Mouse (Mus musculus): Measurements from ENCODE around the gene Rras. TPM values are rescaled to one million over a fixed set of nuclear protein-coding genes. Genes with fewer than 3 reads are reported as not detected.
A peak's percentile ranks its signal among the peaks of the same experiment; 100 is the strongest.

Rras gene
- 22.0 and 23.6 TPM in 2 replicates for polyA plus RNA-seq (2016; fragmentation: Nextera tagmentation; extraction: Ambion mirVana)

GRCm38 (mm10) chr7:45017242-45018061 is at the start of gene Rras:
TSS of gene Rras (plus strand) at chr7:45017961.
- H3K4me1 ChIP-seq: peaks cover 54% of the 10 kb centered on the region
- peaks cover 16% of the 10 kb centered on the region for H3K36me3 ChIP-seq
- DNase-seq (ENCODE audit: low spot score): peak; percentile 90
- H3K9me3 ChIP-seq (replicated peaks): no peaks in the 10 kb centered on the region
- H3K27me3 ChIP-seq (ENCODE audit: low read depth, poor library complexity, severe bottlenecking): peaks cover 24% of the 10 kb centered on the region
- H3K27ac ChIP-seq (replicated peaks): peak within 1 kb of the TSS; percentile 89
- peak within 1 kb of the TSS; percentile 72 for H3K4me3 ChIP-seq
- under 1% methylated on average over 36 of the region's 36 CpGs for WGBS

GRCm38 (mm10) chr7:44970231-44970691 is 47.5 kb upstream of the Rras start:
- peak overlapping the region; percentile 67 for H3K4me3 ChIP-seq
- H3K36me3 ChIP-seq: peaks cover 23% of the 10 kb centered on the region
- no peaks in the 10 kb centered on the region for H3K27me3 ChIP-seq (ENCODE audit: low read depth, poor library complexity, severe bottlenecking)
- under 1% methylated on average over 36 of the region's 36 CpGs for WGBS
- no peaks in the 10 kb centered on the region for H3K9me3 ChIP-seq (replicated peaks)
- H3K27ac ChIP-seq (replicated peaks): peak overlapping the region; percentile 87
- peak; percentile 94 for DNase-seq (ENCODE audit: low spot score)
- H3K4me1 ChIP-seq: peaks cover 56% of the 10 kb centered on the region

GRCm38 (mm10) chr7:44971142-44971541 is 46.6 kb upstream of the Rras start:
- DNase-seq (ENCODE audit: low spot score): no peak
- Histone ChIP-seq H3K36me3 (peaks cover 23% of the 10 kb centered on the region), H3K4me3 (peak overlapping the region; percentile 67), H3K9me3 (replicated peaks) (no peaks in the 10 kb centered on the region), H3K27me3 (ENCODE audit: low read depth, poor library complexity, severe bottlenecking) (no peaks in the 10 kb centered on the region), H3K27ac (replicated peaks) (peak overlapping the region; percentile 87), H3K4me1 (peaks cover 65% of the 10 kb centered on the region)
- WGBS: 77% methylated on average over 7 of the region's 7 CpGs

DNA sequence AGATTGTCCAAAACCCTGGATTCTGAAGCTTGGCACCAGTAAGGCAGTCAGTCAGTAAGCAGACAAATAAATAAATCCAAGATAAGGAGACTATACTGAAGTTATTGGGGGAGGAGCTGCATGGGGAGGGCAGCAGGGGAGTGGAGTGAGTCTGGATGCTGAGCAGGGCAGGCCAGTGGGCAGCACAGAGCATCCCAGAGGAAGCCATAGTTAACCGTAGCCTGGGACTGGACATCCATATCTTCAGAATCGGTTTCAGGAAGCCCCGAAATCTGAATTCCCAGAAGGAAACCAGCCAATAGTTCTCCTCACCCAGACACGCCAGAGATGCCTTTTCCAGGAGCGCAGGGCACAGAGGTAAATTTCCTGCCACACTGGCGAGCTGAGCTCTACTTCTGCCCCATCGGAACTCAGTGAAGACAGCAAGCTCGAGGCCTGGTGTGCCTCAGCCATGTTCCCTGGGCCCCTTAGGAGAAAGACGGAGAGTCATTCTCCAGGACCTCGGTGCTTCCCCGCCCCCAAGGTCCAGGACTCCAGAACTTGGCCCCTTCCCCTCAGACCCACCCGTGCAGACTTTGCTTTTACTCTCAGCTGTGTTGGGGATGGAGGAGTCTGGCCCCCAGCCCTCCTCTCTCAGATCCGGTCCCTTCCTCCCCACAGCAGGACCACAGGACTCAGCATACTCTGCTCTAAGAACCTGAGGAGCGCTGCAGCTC is 44.2 kb upstream of the Rras start:
- no peaks in the 10 kb centered on the region for H3K9me3 ChIP-seq (replicated peaks)
- H3K36me3 ChIP-seq: peaks cover 33% of the 10 kb centered on the region
- H3K27me3 ChIP-seq (ENCODE audit: low read depth, poor library complexity, severe bottlenecking): no peaks in the 10 kb centered on the region
- 38% methylated on average over 14 of the region's 14 CpGs for WGBS
- H3K4me1 ChIP-seq: peaks cover 65% of the 10 kb centered on the region
- DNase-seq (ENCODE audit: low spot score): no peak
- peak overlapping the region; percentile 82 for H3K27ac ChIP-seq (replicated peaks)
- H3K4me3 ChIP-seq: peak overlapping the region; percentile 55

DNA sequence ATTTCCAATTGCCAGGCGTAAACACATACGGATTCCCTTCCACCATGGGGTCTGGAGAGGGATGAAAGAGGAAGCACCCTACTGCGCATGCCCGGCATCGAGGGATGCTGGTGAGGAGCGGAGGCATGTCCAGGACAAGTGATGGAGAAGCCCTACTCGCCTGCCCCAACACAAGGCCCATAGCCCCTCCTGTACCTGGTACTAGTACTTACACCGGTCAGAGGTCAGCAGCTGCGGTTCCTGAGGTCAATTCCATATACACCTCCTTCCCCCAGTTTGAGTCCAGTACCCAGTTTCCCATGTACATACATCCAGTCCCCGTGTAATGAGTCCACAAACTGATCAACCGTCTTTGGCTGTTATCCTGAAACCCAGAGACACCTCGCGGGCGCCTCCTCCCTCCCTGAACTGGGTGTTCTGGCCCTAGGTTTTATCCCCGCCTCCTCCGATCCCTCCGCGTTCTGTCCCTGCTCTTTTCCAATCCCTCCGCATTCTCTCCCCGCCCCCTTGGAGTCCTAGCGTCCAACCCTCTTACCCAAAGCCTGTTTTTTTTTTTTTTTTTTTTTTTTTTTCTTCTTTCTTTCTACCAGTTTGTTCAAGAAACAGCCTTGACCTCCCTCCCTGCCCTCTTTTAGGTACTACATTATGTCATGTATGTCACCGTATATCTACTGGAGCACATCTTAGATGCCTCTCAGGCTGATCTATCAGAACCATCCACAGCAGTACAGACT is 43.2 kb upstream of the Rras start, which contains the start of gene Cpt1c:
Gene Cpt1c, minus strand, starts transcription at position 469 of the 734 bp plus-strand sequence.
- Histone ChIP-seq H3K4me3 (peak within 1 kb of the TSS; percentile 55), H3K4me1 (peaks cover 63% of the 10 kb centered on the region), H3K36me3 (peaks cover 43% of the 10 kb centered on the region), H3K27ac (replicated peaks) (peak within 1 kb of the TSS; percentile 82), H3K9me3 (replicated peaks) (no peaks in the 10 kb centered on the region), H3K27me3 (ENCODE audit: low read depth, poor library complexity, severe bottlenecking) (no peaks in the 10 kb centered on the region)
- WGBS: 1% methylated on average over 22 of the region's 22 CpGs
- peak; percentile 84 for DNase-seq (ENCODE audit: low spot score)

DNA sequence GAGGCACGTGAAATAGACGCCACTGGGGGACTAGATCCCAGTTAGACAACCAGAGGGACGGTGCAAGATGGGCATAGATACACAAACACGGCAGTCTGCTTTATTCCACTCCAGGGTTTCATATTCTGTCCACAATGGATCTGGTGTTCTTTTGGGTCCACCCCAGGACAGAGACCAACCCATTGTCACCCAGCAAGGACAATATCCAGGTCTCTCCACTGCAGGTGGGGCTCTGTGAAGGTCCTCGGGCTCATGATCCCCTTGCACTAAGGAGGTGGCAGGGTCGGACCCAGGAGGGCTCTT is 42.7 kb upstream of the Rras start:
- H3K4me3 ChIP-seq: peak overlapping the region; percentile 55
- H3K4me1 ChIP-seq: peaks cover 58% of the 10 kb centered on the region
- H3K27ac ChIP-seq (replicated peaks): peak overlapping the region; percentile 24; the same call in 1 of the 2 replicates
- DNase-seq (ENCODE audit: low spot score): no peak
- H3K27me3 ChIP-seq (ENCODE audit: low read depth, poor library complexity, severe bottlenecking): no peaks in the 10 kb centered on the region
- no peaks in the 10 kb centered on the region for H3K9me3 ChIP-seq (replicated peaks)
- peaks cover 48% of the 10 kb centered on the region for H3K36me3 ChIP-seq
- WGBS: 27% methylated on average over 6 of the region's 6 CpGs

DNA sequence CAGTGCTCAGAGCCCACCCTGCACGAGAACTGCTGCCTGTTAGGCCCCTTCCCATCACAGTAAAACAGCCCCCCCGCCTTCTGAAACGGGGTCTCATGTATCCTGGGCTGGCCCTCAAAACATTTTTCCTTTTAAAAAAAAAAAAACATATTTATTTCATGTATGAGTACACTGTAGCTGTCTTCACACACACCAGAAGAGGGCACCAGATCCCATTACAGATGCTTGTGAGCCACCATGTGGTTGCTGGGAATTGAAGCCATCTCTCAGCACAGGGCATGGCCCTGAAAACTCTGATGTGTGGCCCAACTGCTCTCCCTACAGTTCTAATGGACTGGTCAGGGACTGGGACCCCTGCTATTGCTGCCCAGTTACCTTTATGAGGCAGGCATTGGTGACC is 39.5 kb upstream of the Rras start:
- WGBS: 96% methylated on average over 3 of the region's 3 CpGs
- H3K36me3 ChIP-seq: peaks cover 80% of the 10 kb centered on the region

GRCm38 (mm10) chr7:44981539-44981938 is 36.2 kb upstream of the Rras start:
- Histone ChIP-seq H3K27ac (replicated peaks) (no peak overlapping the region), H3K9me3 (replicated peaks) (no peaks in the 10 kb centered on the region), H3K4me1 (peaks cover 23% of the 10 kb centered on the region), H3K4me3 (no peak overlapping the region), H3K27me3 (ENCODE audit: low read depth, poor library complexity, severe bottlenecking) (no peaks in the 10 kb centered on the region), H3K36me3 (peaks cover 83% of the 10 kb centered on the region)
- DNase-seq (ENCODE audit: low spot score): no peak
- 96% methylated on average over 8 of the region's 8 CpGs for WGBS

More for the DNA sequence above, 39.5 kb upstream of the Rras start:
- Histone ChIP-seq H3K4me3 (no peak overlapping the region), H3K27me3 (ENCODE audit: low read depth, poor library complexity, severe bottlenecking) (no peaks in the 10 kb centered on the region), H3K9me3 (replicated peaks) (no peaks in the 10 kb centered on the region), H3K27ac (replicated peaks) (no peak overlapping the region), H3K4me1 (peaks cover 31% of the 10 kb centered on the region)
- DNase-seq (ENCODE audit: low spot score): no peak

DNA sequence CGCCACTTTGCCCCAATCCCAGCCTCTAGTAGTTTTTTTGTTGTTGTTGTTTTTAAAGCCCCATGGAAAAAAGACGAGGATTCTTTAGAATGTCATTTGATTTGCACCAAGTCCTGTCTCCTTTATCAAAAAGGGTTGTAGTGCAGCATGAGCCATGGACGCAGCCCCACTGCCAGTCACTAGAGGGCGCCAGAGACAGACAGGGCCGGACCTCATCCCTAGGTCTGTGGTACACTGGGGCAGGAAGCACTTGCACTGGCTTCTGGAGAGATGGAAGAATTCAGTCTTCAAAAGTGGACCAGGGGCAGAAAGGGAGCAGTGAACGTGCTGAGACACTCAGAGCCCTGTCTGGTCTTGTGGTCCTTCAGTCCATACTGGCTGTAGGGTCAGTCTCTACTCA is 34.7 kb upstream of the Rras start:
- WGBS: 41% methylated on average over 6 of the region's 6 CpGs
- H3K4me3 ChIP-seq: peak overlapping the region; percentile 95
- H3K27ac ChIP-seq (replicated peaks): no peak overlapping the region
- H3K27me3 ChIP-seq (ENCODE audit: low read depth, poor library complexity, severe bottlenecking): no peaks in the 10 kb centered on the region
- peaks cover 29% of the 10 kb centered on the region for H3K4me1 ChIP-seq
- peak; percentile 85 for DNase-seq (ENCODE audit: low spot score)
- no peaks in the 10 kb centered on the region for H3K9me3 ChIP-seq (replicated peaks)
- H3K36me3 ChIP-seq: peaks cover 68% of the 10 kb centered on the region

DNA sequence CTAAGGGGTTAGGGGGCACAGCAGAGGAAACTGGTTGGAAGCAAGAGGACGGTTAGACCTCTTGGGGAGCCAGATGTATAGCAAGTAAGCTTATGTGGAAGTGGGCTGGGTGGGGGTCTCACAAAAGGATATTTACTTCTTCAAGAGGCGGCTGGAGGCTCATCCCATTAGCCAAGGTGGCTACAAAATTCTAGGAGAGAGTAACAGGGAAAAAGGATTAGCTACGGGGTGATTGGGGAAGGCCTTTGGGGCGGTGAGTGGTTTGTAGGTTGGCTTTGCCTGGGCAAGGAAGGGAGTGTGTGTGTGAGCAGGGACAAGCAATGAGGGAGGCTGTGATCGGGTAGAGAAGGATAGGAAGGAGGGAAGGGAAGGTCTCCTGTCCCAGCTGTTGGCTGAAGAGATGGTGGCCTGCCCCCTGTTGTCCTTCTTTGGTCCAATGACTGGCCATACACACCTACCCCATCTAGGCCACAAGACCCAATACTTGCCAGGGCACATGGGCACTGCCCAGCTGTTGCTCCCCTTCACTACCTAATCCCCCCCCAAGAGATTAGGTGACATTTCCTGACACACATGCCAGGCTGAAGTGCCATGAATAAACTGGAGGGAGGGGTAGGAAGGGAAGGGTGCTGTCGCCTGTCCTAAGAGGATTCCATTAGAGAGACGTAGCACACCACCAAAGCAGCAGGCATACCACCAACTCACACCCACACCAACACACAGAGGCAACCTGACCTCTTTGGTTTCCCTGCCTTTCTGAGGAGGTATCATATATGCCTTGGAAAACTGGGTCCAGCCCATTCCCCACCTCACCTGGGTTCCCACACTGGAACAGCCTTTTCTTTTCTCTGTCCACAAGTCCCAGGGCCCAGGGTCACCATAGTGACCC is 33.6 kb upstream of the Rras start:
- Histone ChIP-seq H3K27me3 (ENCODE audit: low read depth, poor library complexity, severe bottlenecking) (no peaks in the 10 kb centered on the region), H3K4me1 (peaks cover 39% of the 10 kb centered on the region), H3K9me3 (replicated peaks) (no peaks in the 10 kb centered on the region), H3K27ac (replicated peaks) (peak overlapping the region; percentile 97), H3K36me3 (peaks cover 66% of the 10 kb centered on the region), H3K4me3 (peak overlapping the region; percentile 95)
- 77% methylated on average over 7 of the region's 7 CpGs for WGBS
- no peak for DNase-seq (ENCODE audit: low spot score)

DNA sequence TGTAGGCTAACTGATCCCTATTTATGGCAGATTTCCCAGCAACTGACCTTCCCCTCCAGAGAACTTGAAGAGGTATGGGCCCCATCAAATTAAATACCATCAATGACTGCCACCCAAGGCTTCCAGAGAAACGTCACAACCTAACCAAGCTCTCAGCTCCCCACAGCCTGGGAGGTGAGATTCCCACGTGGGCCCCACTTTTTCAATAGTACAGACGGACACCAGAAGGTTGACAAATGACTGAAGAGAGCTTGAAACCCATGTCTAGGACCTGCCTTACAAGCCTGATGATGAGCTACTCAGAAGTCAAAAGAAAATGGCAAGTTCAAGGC is 33.0 kb upstream of the Rras start:
- DNase-seq (ENCODE audit: low spot score): no peak
- H3K4me3 ChIP-seq: peak overlapping the region; percentile 95
- peaks cover 40% of the 10 kb centered on the region for H3K4me1 ChIP-seq
- peaks cover 66% of the 10 kb centered on the region for H3K36me3 ChIP-seq
- H3K9me3 ChIP-seq (replicated peaks): no peaks in the 10 kb centered on the region
- WGBS: 47% methylated on average over 3 of the region's 3 CpGs
- H3K27me3 ChIP-seq (ENCODE audit: low read depth, poor library complexity, severe bottlenecking): no peaks in the 10 kb centered on the region
- H3K27ac ChIP-seq (replicated peaks): peak overlapping the region; percentile 97; the same call in 1 of the 2 replicates

All from midbrain, embryonic 10.5 days (tissue).